Mouse (Mus musculus): ENCODE results near the gene 3110082I17Rik. TPM values are rescaled to one million over a fixed set of nuclear protein-coding genes. Genes with fewer than 3 reads are reported as not detected.
A peak's percentile ranks its signal among the peaks of the same experiment; 100 is the strongest.

The 3110082I17Rik gene
- total and polyA plus RNA-seq, 3 experiments = 16.4 to 48.6 (median 18.8) TPM

GRCm38 (mm10) chr5:139371631-139372401, 88.5 kb downstream of the 3110082I17Rik start:
- peak; percentile 69 for ATAC-seq (ENCODE audit: extremely low read depth, insufficient number of reproducible peaks, low FRiP score, poor library complexity, severe bottlenecking)
- DNase-seq (ENCODE audit: low spot score) = peak; percentile 91
- H3K36me3 ChIP-seq (replicated peaks) = peaks cover 54% of the 10 kb centered on the region
- H3K9me3 ChIP-seq (replicated peaks) = no peaks in the 10 kb centered on the region
- TF ChIP-seq POLR2AphosphoS5 (IDR thresholded peaks at IDR 0.05; ENCODE audit: insufficient replicate concordance, low read depth, low read length) = peak; percentile 40; the same call in 1 of the 2 replicates
- no peak for TF ChIP-seq TAL1 (conservative IDR thresholded peaks at IDR 0.05; ENCODE audit: low read depth, low read length)
- TF ChIP-seq GATA1 (IDR thresholded peaks at IDR 0.05; ENCODE audit: borderline replicate concordance, low read length) = no peak
- TF ChIP-seq CTCF (IDR thresholded peaks at IDR 0.05; ENCODE audit: low read depth, low read length) = no peak
- TF ChIP-seq GATA2 (IDR thresholded peaks at IDR 0.05; ENCODE audit: borderline replicate concordance, low read depth, low read length) = no peak
- H3K4me1 ChIP-seq (ENCODE audit: insufficient read depth, low read depth, low read length) = peaks cover 96% of the 10 kb centered on the region
- H3K27me3 ChIP-seq (ENCODE audit: insufficient read depth, low read length) = no peaks in the 10 kb centered on the region
- peak overlapping the region; percentile 86 for H3K4me3 ChIP-seq (ENCODE audit: low read depth, low read length)

- DNase-seq (ENCODE audit: low spot score) = no peak
- no peak for ATAC-seq (ENCODE audit: extremely low read depth, insufficient number of reproducible peaks, low FRiP score, poor library complexity, severe bottlenecking)
- H3K9me3 ChIP-seq (replicated peaks) = no peaks in the 10 kb centered on the region
- H3K4me1 ChIP-seq (ENCODE audit: insufficient read depth, low read depth, low read length) = peaks cover 96% of the 10 kb centered on the region
- no peaks in the 10 kb centered on the region for H3K27me3 ChIP-seq (ENCODE audit: insufficient read depth, low read length)
- H3K36me3 ChIP-seq (replicated peaks) = peaks cover 49% of the 10 kb centered on the region
- peak overlapping the region; percentile 86; the same call in 1 of the 2 replicates for H3K4me3 ChIP-seq (ENCODE audit: low read depth, low read length)
- TF ChIP-seq CTCF (IDR thresholded peaks at IDR 0.05; ENCODE audit: low read depth, low read length) (no peak), GATA2 (IDR thresholded peaks at IDR 0.05; ENCODE audit: borderline replicate concordance, low read depth, low read length) (no peak), GATA1 (IDR thresholded peaks at IDR 0.05; ENCODE audit: borderline replicate concordance, low read length) (no peak), TAL1 (conservative IDR thresholded peaks at IDR 0.05; ENCODE audit: low read depth, low read length) (no peak), POLR2AphosphoS5 (IDR thresholded peaks at IDR 0.05; ENCODE audit: insufficient replicate concordance, low read depth, low read length) (no peak)
These were observed 89.2 kb downstream of the 3110082I17Rik start for GRCm38 (mm10) chr5:139371118-139371517.

- H3K36me3 ChIP-seq (replicated peaks) = peaks cover 46% of the 10 kb centered on the region
- H3K27me3 ChIP-seq (ENCODE audit: insufficient read depth, low read length) = no peaks in the 10 kb centered on the region
- no peak for DNase-seq (ENCODE audit: low spot score)
- H3K4me1 ChIP-seq (ENCODE audit: insufficient read depth, low read depth, low read length) = peaks cover 97% of the 10 kb centered on the region
- peak overlapping the region; percentile 86; the same call in 1 of the 2 replicates for H3K4me3 ChIP-seq (ENCODE audit: low read depth, low read length)
- ATAC-seq (ENCODE audit: extremely low read depth, insufficient number of reproducible peaks, low FRiP score, poor library complexity, severe bottlenecking) = no peak
- TF ChIP-seq GATA1 (IDR thresholded peaks at IDR 0.05; ENCODE audit: borderline replicate concordance, low read length) (no peak), GATA2 (IDR thresholded peaks at IDR 0.05; ENCODE audit: borderline replicate concordance, low read depth, low read length) (no peak), TAL1 (conservative IDR thresholded peaks at IDR 0.05; ENCODE audit: low read depth, low read length) (no peak), POLR2AphosphoS5 (IDR thresholded peaks at IDR 0.05; ENCODE audit: insufficient replicate concordance, low read depth, low read length) (no peak), CTCF (IDR thresholded peaks at IDR 0.05; ENCODE audit: low read depth, low read length) (no peak)
- no peaks in the 10 kb centered on the region for H3K9me3 ChIP-seq (replicated peaks)
These were observed 90.0 kb downstream of the 3110082I17Rik start for GRCm38 (mm10) chr5:139370336-139370735.

GRCm38 (mm10) chr5:139368638-139369320, 91.5 kb downstream of the 3110082I17Rik start:
- no peak for ATAC-seq (ENCODE audit: extremely low read depth, insufficient number of reproducible peaks, low FRiP score, poor library complexity, severe bottlenecking)
- H3K36me3 ChIP-seq (replicated peaks) = peaks cover 41% of the 10 kb centered on the region

GRCm38 (mm10) chr5:139367884-139368458, 92.4 kb downstream of the 3110082I17Rik start:
- Histone ChIP-seq H3K36me3 (replicated peaks) (peaks cover 48% of the 10 kb centered on the region), H3K4me3 (ENCODE audit: low read depth, low read length) (no peak overlapping the region), H3K27me3 (ENCODE audit: insufficient read depth, low read length) (no peaks in the 10 kb centered on the region), H3K9me3 (replicated peaks) (no peaks in the 10 kb centered on the region), H3K4me1 (ENCODE audit: insufficient read depth, low read depth, low read length) (peaks cover 93% of the 10 kb centered on the region)
- DNase-seq (ENCODE audit: low spot score) (no peak), ATAC-seq (ENCODE audit: extremely low read depth, insufficient number of reproducible peaks, low FRiP score, poor library complexity, severe bottlenecking) (no peak)
- TF ChIP-seq TAL1 (conservative IDR thresholded peaks at IDR 0.05; ENCODE audit: low read depth, low read length) (no peak), POLR2AphosphoS5 (IDR thresholded peaks at IDR 0.05; ENCODE audit: insufficient replicate concordance, low read depth, low read length) (no peak), GATA2 (IDR thresholded peaks at IDR 0.05; ENCODE audit: borderline replicate concordance, low read depth, low read length) (no peak), GATA1 (IDR thresholded peaks at IDR 0.05; ENCODE audit: borderline replicate concordance, low read length) (no peak), CTCF (IDR thresholded peaks at IDR 0.05; ENCODE audit: low read depth, low read length) (no peak)

More at GRCm38 (mm10) chr5:139368638-139369320, 91.5 kb downstream of the 3110082I17Rik start:
- Histone ChIP-seq H3K27me3 (ENCODE audit: insufficient read depth, low read length) (no peaks in the 10 kb centered on the region), H3K4me1 (ENCODE audit: insufficient read depth, low read depth, low read length) (peaks cover 97% of the 10 kb centered on the region), H3K9me3 (replicated peaks) (no peaks in the 10 kb centered on the region), H3K4me3 (ENCODE audit: low read depth, low read length) (no peak overlapping the region)
- no peak for TF ChIP-seq GATA2 (IDR thresholded peaks at IDR 0.05; ENCODE audit: borderline replicate concordance, low read depth, low read length)
- TF ChIP-seq CTCF (IDR thresholded peaks at IDR 0.05; ENCODE audit: low read depth, low read length) = no peak
- no peak for TF ChIP-seq GATA1 (IDR thresholded peaks at IDR 0.05; ENCODE audit: borderline replicate concordance, low read length)
- no peak for TF ChIP-seq POLR2AphosphoS5 (IDR thresholded peaks at IDR 0.05; ENCODE audit: insufficient replicate concordance, low read depth, low read length)
- TF ChIP-seq TAL1 (conservative IDR thresholded peaks at IDR 0.05; ENCODE audit: low read depth, low read length) = no peak
- DNase-seq (ENCODE audit: low spot score) = no peak
